Mouse (Mus musculus): ENCODE data around the gene Mapk1. TPM values are rescaled to one million over a fixed set of nuclear protein-coding genes. Genes with fewer than 3 reads are reported as not detected.

The Mapk1 gene
- total and polyA plus RNA-seq, 2 experiments from 2014 or later: 179 to 210 TPM

- no peak overlapping the region for H3K4me3 ChIP-seq (ENCODE audit: low read depth, low read length)
- no peak for TF ChIP-seq CTCF (IDR thresholded peaks at IDR 0.05)
- H3K4me2 ChIP-seq (ENCODE audit: low read depth, low read length, poor library complexity, severe bottlenecking): no peak overlapping the region
- DNase-seq (ENCODE audit: low spot score) (no peak), ATAC-seq (ENCODE audit: low FRiP score) (no peak)
- H3K27me3 ChIP-seq (ENCODE audit: insufficient read depth, low read length): no peaks in the 10 kb centered on the region
- no peak overlapping the region for H3K27ac ChIP-seq (ENCODE audit: low read depth, low read length)
- 87% methylated on average over 3 of the region's 3 CpGs for WGBS
- no peaks in the 10 kb centered on the region for H3K4me1 ChIP-seq (ENCODE audit: insufficient read depth, low read length)
- H3K9me3 ChIP-seq (ENCODE audit: low read length): no peaks in the 10 kb centered on the region
- peaks cover 28% of the 10 kb centered on the region for H3K36me3 ChIP-seq (ENCODE audit: insufficient read depth, low read length)
- no peak overlapping the region for H3K9ac ChIP-seq (replicated peaks; ENCODE audit: low read length, poor library complexity, severe bottlenecking)
Measured at GRCm38 (mm10) chr16:17024469-17025148, 41.4 kb downstream of the Mapk1 start.

DNA sequence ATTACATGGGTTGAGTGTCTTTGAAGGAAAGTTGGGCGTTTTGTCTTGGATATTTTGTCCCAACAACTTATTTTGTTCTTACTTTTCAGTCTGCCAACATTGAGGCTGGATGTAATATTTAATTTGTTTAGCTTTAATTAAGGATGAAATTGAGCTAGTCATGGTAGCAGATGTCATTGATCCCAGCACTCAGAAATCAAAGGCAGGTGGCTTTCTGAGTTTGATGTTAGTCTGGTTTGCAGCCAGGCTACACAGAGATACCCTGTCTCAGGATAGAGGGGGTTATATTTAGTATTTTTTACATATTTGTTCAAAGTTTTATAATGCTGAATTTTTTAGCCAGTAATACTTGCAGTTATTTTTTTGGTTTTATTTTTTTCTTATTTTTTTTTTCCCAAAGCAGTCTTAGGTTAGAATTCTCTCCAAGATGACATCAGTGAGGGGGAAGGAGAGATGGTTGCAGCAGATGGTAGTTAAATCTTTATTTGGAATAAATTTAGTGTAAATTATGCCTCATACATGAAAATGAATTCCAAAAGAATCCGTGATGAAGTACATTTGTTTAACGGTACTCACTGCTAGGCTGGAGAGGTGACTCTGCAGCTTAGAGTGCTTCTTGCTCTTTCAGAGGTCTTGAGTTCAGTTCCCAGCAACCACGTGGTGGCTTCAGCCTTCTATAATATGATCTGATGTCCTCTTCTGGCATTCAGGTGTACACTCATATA lies 47.0 kb downstream of the Mapk1 start:
- TF ChIP-seq CTCF (IDR thresholded peaks at IDR 0.05): no peak
- 46% methylated on average over 4 of the region's 4 CpGs for WGBS
- H3K4me1 ChIP-seq (ENCODE audit: insufficient read depth, low read length): no peaks in the 10 kb centered on the region
- peaks cover 18% of the 10 kb centered on the region for H3K36me3 ChIP-seq (ENCODE audit: insufficient read depth, low read length)
- no peaks in the 10 kb centered on the region for H3K27me3 ChIP-seq (ENCODE audit: insufficient read depth, low read length)
- DNase-seq (ENCODE audit: low spot score) (no peak), ATAC-seq (ENCODE audit: low FRiP score) (no peak)
- no peak overlapping the region for H3K4me2 ChIP-seq (ENCODE audit: low read depth, low read length, poor library complexity, severe bottlenecking)
- H3K9ac ChIP-seq (replicated peaks; ENCODE audit: low read length, poor library complexity, severe bottlenecking): no peak overlapping the region
- no peak overlapping the region for H3K4me3 ChIP-seq (ENCODE audit: low read depth, low read length)
- H3K27ac ChIP-seq (ENCODE audit: low read depth, low read length): no peak overlapping the region
- no peaks in the 10 kb centered on the region for H3K9me3 ChIP-seq (ENCODE audit: low read length)

GRCm38 (mm10) chr16:17033754-17034153 lies 50.6 kb downstream of the Mapk1 start:
- Histone ChIP-seq H3K27ac (ENCODE audit: low read depth, low read length) (no peak overlapping the region), H3K36me3 (ENCODE audit: insufficient read depth, low read length) (peaks cover 32% of the 10 kb centered on the region), H3K9me3 (ENCODE audit: low read length) (no peaks in the 10 kb centered on the region), H3K4me2 (ENCODE audit: low read depth, low read length, poor library complexity, severe bottlenecking) (no peak overlapping the region), H3K4me3 (ENCODE audit: low read depth, low read length) (no peak overlapping the region), H3K4me1 (ENCODE audit: insufficient read depth, low read length) (no peaks in the 10 kb centered on the region), H3K27me3 (ENCODE audit: insufficient read depth, low read length) (no peaks in the 10 kb centered on the region), H3K9ac (replicated peaks; ENCODE audit: low read length, poor library complexity, severe bottlenecking) (no peak overlapping the region)
- no peak for ATAC-seq (ENCODE audit: low FRiP score)
- WGBS: 98% methylated on average over 2 of the region's 2 CpGs
- DNase-seq (ENCODE audit: low spot score): no peak
- TF ChIP-seq CTCF (IDR thresholded peaks at IDR 0.05): no peak

DNA sequence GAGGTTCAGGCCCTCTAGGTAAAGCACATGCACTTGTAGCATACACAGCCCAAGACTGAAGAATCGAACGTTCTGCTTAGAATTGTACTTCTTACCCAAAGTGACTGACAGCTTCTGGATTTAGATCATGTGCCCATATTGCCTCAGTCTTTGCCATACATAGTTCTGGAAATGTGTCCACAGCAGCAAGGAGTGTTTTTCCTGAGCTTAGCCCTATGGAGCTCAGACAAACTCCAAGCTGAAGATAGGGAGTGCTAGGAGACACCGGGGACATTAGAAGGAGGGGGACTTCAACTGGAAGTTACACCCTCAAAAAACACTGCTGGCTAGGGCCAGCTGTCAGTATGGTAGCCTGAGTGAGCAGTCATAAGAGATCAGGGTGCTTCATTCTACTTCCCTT lies 57.5 kb downstream of the Mapk1 start:
- no peaks in the 10 kb centered on the region for H3K4me1 ChIP-seq (ENCODE audit: insufficient read depth, low read length)
- no peak overlapping the region for H3K27ac ChIP-seq (ENCODE audit: low read depth, low read length)
- H3K27me3 ChIP-seq (ENCODE audit: insufficient read depth, low read length): no peaks in the 10 kb centered on the region
- peaks cover 43% of the 10 kb centered on the region for H3K36me3 ChIP-seq (ENCODE audit: insufficient read depth, low read length)
- no peak for TF ChIP-seq CTCF (IDR thresholded peaks at IDR 0.05)
- ATAC-seq (ENCODE audit: low FRiP score): no peak
- no peak for DNase-seq (ENCODE audit: low spot score)
- no peak overlapping the region for H3K4me3 ChIP-seq (ENCODE audit: low read depth, low read length)
- no peak overlapping the region for H3K9ac ChIP-seq (replicated peaks; ENCODE audit: low read length, poor library complexity, severe bottlenecking)
- 95% methylated on average over 3 of the region's 3 CpGs for WGBS
- no peak overlapping the region for H3K4me2 ChIP-seq (ENCODE audit: low read depth, low read length, poor library complexity, severe bottlenecking)
- no peaks in the 10 kb centered on the region for H3K9me3 ChIP-seq (ENCODE audit: low read length)

- TF ChIP-seq CTCF (IDR thresholded peaks at IDR 0.05): no peak
- Histone ChIP-seq H3K4me3 (ENCODE audit: low read depth, low read length) (no peak overlapping the region), H3K27me3 (ENCODE audit: insufficient read depth, low read length) (no peaks in the 10 kb centered on the region), H3K27ac (ENCODE audit: low read depth, low read length) (no peak overlapping the region), H3K4me2 (ENCODE audit: low read depth, low read length, poor library complexity, severe bottlenecking) (no peak overlapping the region), H3K4me1 (ENCODE audit: insufficient read depth, low read length) (no peaks in the 10 kb centered on the region), H3K9ac (replicated peaks; ENCODE audit: low read length, poor library complexity, severe bottlenecking) (no peak overlapping the region), H3K9me3 (ENCODE audit: low read length) (no peaks in the 10 kb centered on the region), H3K36me3 (ENCODE audit: insufficient read depth, low read length) (peaks cover 45% of the 10 kb centered on the region)
- WGBS: 83% methylated on average over 1 of the region's 1 CpGs
- no peak for DNase-seq (ENCODE audit: low spot score)
- no peak for ATAC-seq (ENCODE audit: low FRiP score)
Measured at GRCm38 (mm10) chr16:17041417-17041816, 58.2 kb downstream of the Mapk1 start.

GRCm38 (mm10) chr16:17044320-17044719 lies 61.1 kb downstream of the Mapk1 start:
- DNase-seq (ENCODE audit: low spot score) (no peak), ATAC-seq (ENCODE audit: low FRiP score) (no peak)
- Histone ChIP-seq H3K9ac (replicated peaks; ENCODE audit: low read length, poor library complexity, severe bottlenecking) (no peak overlapping the region), H3K4me3 (ENCODE audit: low read depth, low read length) (no peak overlapping the region), H3K36me3 (ENCODE audit: insufficient read depth, low read length) (peaks cover 31% of the 10 kb centered on the region), H3K27me3 (ENCODE audit: insufficient read depth, low read length) (no peaks in the 10 kb centered on the region), H3K9me3 (ENCODE audit: low read length) (no peaks in the 10 kb centered on the region), H3K4me1 (ENCODE audit: insufficient read depth, low read length) (no peaks in the 10 kb centered on the region), H3K4me2 (ENCODE audit: low read depth, low read length, poor library complexity, severe bottlenecking) (no peak overlapping the region), H3K27ac (ENCODE audit: low read depth, low read length) (no peak overlapping the region)
- no peak for TF ChIP-seq CTCF (IDR thresholded peaks at IDR 0.05)
- WGBS: 82% methylated on average over 3 of the region's 3 CpGs

Data from midbrain, postnatal 0 days (tissue).